Mouse (Mus musculus) T-helper 17 cell (primary cell): ENCODE data around the gene Gm21725.
"Not testable (repeated sequence)": the region's sequence is repeated elsewhere in the genome, so short reads cannot be mapped to it uniquely, and the experiment has no call there.

Experiments used
- in situ Hi-C, 2 experiments: fragments of 300-600 bp; cut with MboI, MseI; formaldehyde crosslinking; loops; 1 replicate in 1 of 2; 2 replicates in 1 of 2; pipeline ENCODE4 v1.15.1; 2025; ENCODE audit warnings: high pct_unique_total_duplicates in 2 of 2

Gm21725 gene

GRCm38 (mm10) chrY:13348963-13349362, at the start of gene Gm21725:
Gene Gm21725, minus strand, starts transcription at chrY:13349063.
- in situ Hi-C loops: not testable (repeated sequence)
